Mouse (Mus musculus) liver, embryonic 14.5 days (tissue): ENCODE results near the gene Fam227b. TPM values are rescaled to one million over a fixed set of nuclear protein-coding genes. Genes with fewer than 3 reads are reported as not detected.

ENCODE experiments used
- ATAC-seq: fragments of 200-750 bp; cut with Nextera tagmentation; 2 replicates; pipeline ENCODE4 v1.8.0; 2017; ENCODE audit warnings: moderate number of reproducible peaks, mild to moderate bottlenecking, moderate library complexity; ENCODE audit not compliant: insufficient read depth
- DNase-seq, 3 experiments: peaks; one replicate each; pipeline ENCODE4 v3.0.0-alpha.2; 2012 to 2013; ENCODE audit warnings: low read depth in 3 of 3, low spot score in 3 of 3
- H3K27ac ChIP-seq: fragments of 300-500 bp; sonication (generic); 2 replicates; pipeline ENCODE4 v1.5.1; 2014; ENCODE audit warnings: moderate library complexity, mild to moderate bottlenecking, control low read depth, inconsistent platforms
- H3K27me3 ChIP-seq: fragments of 300-500 bp; sonication (generic); 2 replicates; pipeline ENCODE4 v1.6.1; 2014; ENCODE audit warnings: mild to moderate bottlenecking, low read length, moderate library complexity; ENCODE audit not compliant: control insufficient read depth, insufficient read depth
- H3K36me3 ChIP-seq: fragments of 300-500 bp; sonication (generic); replicated peaks from 2 replicates; pipeline ENCODE4 v1.6.1; 2014; ENCODE audit warnings: low read depth; ENCODE audit not compliant: control insufficient read depth, insufficient read depth
- H3K4me1 ChIP-seq, 2 experiments: fragments of 200-500 bp in 1 of 2; fragments of 300-500 bp in 1 of 2; sonication (generic) in 1 of 2; replicated peaks; 2 replicates each; pipeline ENCODE4 v1.6.1; 2012 to 2014; ENCODE audit warnings: antibody characterized with exemption in 1 of 2, inconsistent platforms in 1 of 2, low read length in 1 of 2; ENCODE audit not compliant: control insufficient read depth in 2 of 2, insufficient read depth in 2 of 2
- H3K4me2 ChIP-seq: fragments of 300-500 bp; sonication (generic); 2 replicates; pipeline ENCODE4 v1.6.1; 2014; ENCODE audit warnings: low read depth, mild to moderate bottlenecking, control low read depth, moderate library complexity
- H3K4me3 ChIP-seq, 2 experiments: fragments of 200-500 bp in 1 of 2; fragments of 300-500 bp in 1 of 2; sonication (generic) in 1 of 2; 2 replicates each; pipeline ENCODE4 v1.5.1; 2012 to 2014; ENCODE audit warnings: low read depth in 2 of 2, low read length in 2 of 2, mild to moderate bottlenecking in 2 of 2, control low read depth in 1 of 2, inconsistent platforms in 1 of 2, moderate library complexity in 1 of 2; ENCODE audit not compliant: insufficient read depth in 1 of 2
- H3K9ac ChIP-seq: fragments of 300-500 bp; sonication (generic); replicated peaks from 2 replicates; pipeline ENCODE4 v1.6.1; 2014; ENCODE audit warnings: mild to moderate bottlenecking, control low read depth, moderate library complexity
- H3K9me3 ChIP-seq: fragments of 300-500 bp; sonication (generic); 2 replicates; pipeline ENCODE4 v1.6.1; 2016; ENCODE audit warnings: low read length, mixed read lengths; ENCODE audit not compliant: control insufficient read depth
- CTCF ChIP-seq: IDR thresholded peaks from 2 replicates; pipeline ENCODE4 v1.5.1; 2016; ENCODE audit warnings: antibody characterized with exemption, low read depth, control low read depth
- EP300 ChIP-seq: IDR thresholded peaks from 2 replicates; pipeline ENCODE4 v1.6.1; 2016; ENCODE audit warnings: antibody characterized with exemption, low read depth
- WGBS: fragments of 180-500 bp; shearing (Covaris S2); extraction: QIAGEN DNeasy Blood & Tissue Kit; methylation state at CpG from one replicate; pipeline ENCODE4 v1.1.7; 2014; ENCODE audit not compliant: insufficient replicate concordance; 5-methylcytosine and 5-hydroxymethylcytosine counted together
- polyA plus RNA-seq, 2 experiments: library from polyadenylated mRNA; depleted of rRNA in 1 of 2; stranded (reverse) in 1 of 2; unstranded in 1 of 2; fragments of >200 nt; fragmentation: Nextera tagmentation in 1 of 2; extraction: Ambion mirVana in 1 of 2; gene quantifications; 2 replicates each; pipeline versions ENCODE4 v1.2.1 to v1.2.3; 2012 to 2014

Gene Fam227b
- polyA plus RNA-seq, 2 experiments = not detected

DNA sequence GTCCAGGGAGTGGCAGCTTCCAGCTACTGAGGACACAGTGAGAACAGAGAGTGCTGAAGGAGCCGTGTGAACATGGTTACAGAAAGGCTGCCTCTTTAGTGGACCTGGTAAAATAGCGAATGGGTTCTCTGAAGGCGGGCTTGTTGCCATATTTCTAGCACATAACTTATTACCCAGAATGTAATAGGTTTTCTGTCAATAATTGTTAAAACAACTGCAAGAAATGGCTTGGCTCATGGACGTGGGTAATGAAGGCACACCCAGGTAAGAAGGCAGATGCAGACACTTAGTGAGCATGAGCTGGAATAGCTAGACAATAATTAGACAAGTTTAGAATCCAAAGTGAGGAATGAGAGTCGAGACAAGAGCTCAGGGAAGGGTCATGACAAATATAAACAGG is 149.5 kb downstream of the Fam227b start:
- TF ChIP-seq CTCF = no peak
- TF ChIP-seq EP300 = no peak
- Histone ChIP-seq H3K4me2 (no peak overlapping the region), H3K27ac (no peak overlapping the region), H3K4me3 (no peak overlapping the region), H3K36me3 (no peaks in the 10 kb centered on the region), H3K9ac (no peak overlapping the region), H3K9me3 (no peaks in the 10 kb centered on the region), H3K4me1 (no peaks in the 10 kb centered on the region), H3K27me3 (no peaks in the 10 kb centered on the region)
- ATAC-seq (no peak), DNase-seq (no peak)
- WGBS = 50% methylated on average over 5 of the region's 5 CpGs

DNA sequence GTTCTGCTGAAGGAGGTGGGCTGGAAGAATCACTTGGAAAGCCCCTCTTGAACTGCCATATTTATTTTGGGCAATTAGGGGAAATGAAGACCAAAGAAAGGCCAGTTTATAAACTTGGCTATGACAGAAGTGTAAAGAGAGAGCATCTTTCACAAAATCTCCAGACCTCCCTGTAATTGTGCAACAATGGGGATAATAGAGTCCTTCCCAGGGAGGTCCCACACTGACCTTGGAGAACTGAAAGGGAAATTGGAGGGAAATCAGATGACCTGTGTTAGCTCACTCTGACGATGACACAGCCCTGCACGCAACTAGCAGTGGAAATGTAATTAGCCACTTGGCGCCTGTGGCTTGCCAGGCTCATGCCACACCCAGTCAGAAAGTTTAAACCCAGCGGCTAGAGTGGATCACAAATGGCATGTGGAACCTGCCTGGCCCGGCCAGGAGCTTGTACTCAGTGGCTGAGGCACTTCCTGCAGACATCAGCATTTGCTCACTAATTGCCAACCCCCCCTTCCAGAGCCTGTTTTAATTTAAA is 175.9 kb downstream of the Fam227b start:
- H3K27me3 ChIP-seq = no peaks in the 10 kb centered on the region
- no peak overlapping the region for H3K4me3 ChIP-seq
- no peak overlapping the region for H3K9ac ChIP-seq
- H3K36me3 ChIP-seq = no peaks in the 10 kb centered on the region
- H3K4me2 ChIP-seq = no peak overlapping the region
- no peaks in the 10 kb centered on the region for H3K4me1 ChIP-seq
- H3K9me3 ChIP-seq = no peaks in the 10 kb centered on the region
- 66% methylated on average over 5 of the region's 5 CpGs for WGBS
- TF ChIP-seq CTCF (no peak), EP300 (no peak)
- ATAC-seq = no peak
- DNase-seq = no peak
- no peak overlapping the region for H3K27ac ChIP-seq

DNA sequence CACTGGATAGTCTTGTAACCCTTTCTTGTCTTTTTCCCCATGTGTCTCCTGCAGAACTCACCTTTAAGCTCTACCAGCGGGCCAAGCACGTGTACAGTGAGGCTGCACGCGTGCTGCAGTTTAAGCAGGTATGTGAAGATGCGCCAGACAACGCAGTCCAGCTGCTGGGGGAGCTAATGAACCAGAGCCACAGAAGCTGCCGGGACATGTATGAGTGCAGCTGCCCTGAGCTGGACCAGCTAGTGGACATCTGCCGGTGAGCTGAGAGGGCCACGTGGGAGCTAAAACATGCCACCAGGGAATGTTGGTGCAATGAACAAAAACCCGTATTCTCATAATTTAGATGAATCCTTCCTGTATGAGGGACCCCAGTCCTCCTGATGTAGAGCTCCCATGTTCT is 176.6 kb downstream of the Fam227b start:
- WGBS = 81% methylated on average over 10 of the region's 10 CpGs
- Histone ChIP-seq H3K9me3 (no peaks in the 10 kb centered on the region), H3K27me3 (no peaks in the 10 kb centered on the region), H3K4me2 (no peak overlapping the region), H3K4me3 (no peak overlapping the region), H3K36me3 (no peaks in the 10 kb centered on the region), H3K9ac (no peak overlapping the region), H3K27ac (no peak overlapping the region), H3K4me1 (no peaks in the 10 kb centered on the region)
- DNase-seq (no peak), ATAC-seq (no peak)
- TF ChIP-seq EP300 = no peak
- no peak for TF ChIP-seq CTCF

DNA sequence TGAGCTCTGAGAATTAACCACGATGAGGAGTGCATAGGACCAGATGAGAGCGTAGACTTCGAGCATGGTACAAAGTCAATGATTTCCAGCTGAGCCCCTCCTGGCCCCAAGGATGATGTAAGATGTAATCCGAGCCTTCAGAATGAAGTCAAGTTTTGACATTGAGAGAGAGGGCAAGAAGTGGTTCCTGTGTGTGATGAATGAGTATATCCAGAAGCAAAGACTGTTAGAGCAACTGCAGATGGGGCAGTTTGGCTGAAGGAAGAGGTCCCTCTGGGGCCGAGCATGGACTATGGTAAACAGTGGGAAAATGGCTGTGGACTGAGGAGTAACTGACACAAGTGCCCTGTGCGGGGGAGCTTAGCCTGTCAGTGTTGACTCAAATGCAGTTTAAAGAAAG is 178.6 kb downstream of the Fam227b start:
- Histone ChIP-seq H3K4me3 (no peak overlapping the region), H3K4me1 (no peaks in the 10 kb centered on the region), H3K9me3 (no peaks in the 10 kb centered on the region), H3K36me3 (no peaks in the 10 kb centered on the region), H3K27ac (no peak overlapping the region), H3K27me3 (no peaks in the 10 kb centered on the region), H3K4me2 (no peak overlapping the region), H3K9ac (no peak overlapping the region)
- ATAC-seq (no peak), DNase-seq (no peak)
- TF ChIP-seq EP300 = no peak
- TF ChIP-seq CTCF = no peak
- WGBS = 67% methylated on average over 6 of the region's 6 CpGs

DNA sequence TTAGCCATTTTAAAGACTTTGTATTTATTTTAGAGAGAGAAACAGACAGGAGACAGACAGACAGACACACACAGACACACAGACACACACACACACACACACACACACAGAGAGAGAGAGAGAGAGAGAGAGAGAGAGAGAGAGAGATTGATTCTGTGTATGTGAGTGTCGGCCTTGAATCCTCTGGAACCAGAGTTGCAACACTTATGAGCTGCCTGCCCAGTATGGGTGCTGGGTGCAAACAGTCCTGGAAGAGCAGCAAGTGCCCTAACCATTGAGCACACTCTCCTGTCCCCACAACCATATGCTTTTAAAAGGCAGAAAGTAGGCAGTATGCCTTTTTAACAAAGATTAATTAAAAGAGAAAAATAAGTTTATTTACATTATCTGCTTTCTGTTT is 183.0 kb downstream of the Fam227b start:
- DNase-seq (no peak), ATAC-seq (no peak)
- Histone ChIP-seq H3K36me3 (no peaks in the 10 kb centered on the region), H3K4me2 (no peak overlapping the region), H3K27me3 (no peaks in the 10 kb centered on the region), H3K4me3 (no peak overlapping the region), H3K27ac (no peak overlapping the region), H3K4me1 (no peaks in the 10 kb centered on the region), H3K9me3 (no peaks in the 10 kb centered on the region), H3K9ac (no peak overlapping the region)
- WGBS = 46% methylated on average over 1 of the region's 1 CpGs
- TF ChIP-seq CTCF (no peak), EP300 (no peak)
